Mouse (Mus musculus): ENCODE measurements at regions not wholly inside any gene's neighbourhood (a gene's known extent, or its start where the extent isn't known, plus 50 kb on each side); places are given as distances from the start of the nearest gene placed in this dataset.

- no peak overlapping the region for H3K9ac ChIP-seq (ENCODE audit: low read depth, low read length)
- 81% methylated on average over 6 of the region's 6 CpGs for WGBS
- no peak overlapping the region for H3K27ac ChIP-seq
- H3K4me1 ChIP-seq (ENCODE audit: control insufficient read depth, insufficient read depth, low read length), result no peaks in the 10 kb centered on the region
- H3K36me3 ChIP-seq (ENCODE audit: control insufficient read depth, insufficient read depth, low read length), result no peaks in the 10 kb centered on the region
- no peaks in the 10 kb centered on the region for H3K79me2 ChIP-seq (replicated peaks; ENCODE audit: control insufficient read depth, insufficient read depth, low read length)
- H3K27me3 ChIP-seq (ENCODE audit: control insufficient read depth, insufficient read depth, low read length), result no peaks in the 10 kb centered on the region
- H3K4me3 ChIP-seq, result no peak overlapping the region
- DNase-seq, result no peak
- no peak for TF ChIP-seq EP300 (IDR thresholded peaks at IDR 0.05; ENCODE audit: insufficient read depth, low read depth, low read length)
- no peak for TF ChIP-seq POLR2A (IDR thresholded peaks at IDR 0.05; ENCODE audit: insufficient read depth, low read depth, low read length)
- TF ChIP-seq CTCF (IDR thresholded peaks at IDR 0.05), result no peak
- intact Hi-C loops (cut with DNase I), result no loop called here
These were observed 142.0 kb upstream of the Dph6 start for GRCm38 (mm10) chr2:114796630-114797290.

DNA sequence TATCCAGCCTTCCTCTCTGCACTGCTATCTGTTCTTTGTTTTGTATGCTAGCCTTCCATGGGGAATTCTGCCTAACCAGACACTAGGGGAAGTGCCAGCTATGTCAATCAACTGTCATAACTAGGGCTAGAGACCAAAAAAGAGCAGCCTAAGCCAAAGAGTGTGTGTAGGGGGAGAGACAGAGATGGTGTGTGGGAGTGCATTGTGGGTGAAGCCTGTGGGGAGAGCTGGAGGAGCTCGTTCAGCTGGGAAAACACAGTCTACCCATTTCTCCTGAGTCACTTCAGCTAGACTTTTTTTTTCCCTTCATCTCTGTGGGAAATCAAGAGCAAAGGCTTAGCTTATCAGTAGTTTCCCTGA, 142.5 kb upstream of the Dph6 start:
- TF ChIP-seq EP300 (IDR thresholded peaks at IDR 0.05; ENCODE audit: insufficient read depth, low read depth, low read length) (no peak), POLR2A (IDR thresholded peaks at IDR 0.05; ENCODE audit: insufficient read depth, low read depth, low read length) (no peak), CTCF (IDR thresholded peaks at IDR 0.05) (no peak)
- Histone ChIP-seq H3K27ac (no peak overlapping the region), H3K79me2 (replicated peaks; ENCODE audit: control insufficient read depth, insufficient read depth, low read length) (no peaks in the 10 kb centered on the region), H3K36me3 (ENCODE audit: control insufficient read depth, insufficient read depth, low read length) (no peaks in the 10 kb centered on the region), H3K4me1 (ENCODE audit: control insufficient read depth, insufficient read depth, low read length) (no peaks in the 10 kb centered on the region), H3K4me3 (no peak overlapping the region), H3K9ac (ENCODE audit: low read depth, low read length) (no peak overlapping the region), H3K27me3 (ENCODE audit: control insufficient read depth, insufficient read depth, low read length) (no peaks in the 10 kb centered on the region)
- intact Hi-C loops (cut with DNase I), result no loop called here
- DNase-seq, result no peak
- WGBS, result 11% methylated on average over 1 of the region's 1 CpGs

DNA sequence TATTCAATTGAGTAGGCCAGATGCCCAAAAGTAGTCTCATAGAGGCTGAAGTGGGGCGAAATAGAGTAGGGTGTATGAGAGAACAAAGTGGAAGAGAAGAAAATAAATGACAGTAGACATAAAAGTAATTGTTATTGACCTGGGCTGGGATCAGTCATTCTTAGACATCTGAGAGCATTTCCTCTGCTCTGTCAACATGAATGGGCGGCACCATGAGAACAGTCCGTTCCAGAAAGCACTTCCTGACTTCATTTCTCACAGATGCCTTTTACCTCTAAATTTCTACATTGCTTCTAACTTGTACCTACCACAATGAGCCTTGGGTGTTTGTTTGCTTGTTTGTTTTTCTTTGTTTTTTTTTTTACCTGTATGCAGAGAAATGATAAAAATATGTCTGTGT, 148.5 kb upstream of the Dph6 start:
- Histone ChIP-seq H3K4me3 (no peak overlapping the region), H3K36me3 (ENCODE audit: control insufficient read depth, insufficient read depth, low read length) (no peaks in the 10 kb centered on the region), H3K27me3 (ENCODE audit: control insufficient read depth, insufficient read depth, low read length) (no peaks in the 10 kb centered on the region), H3K79me2 (replicated peaks; ENCODE audit: control insufficient read depth, insufficient read depth, low read length) (no peaks in the 10 kb centered on the region), H3K9ac (ENCODE audit: low read depth, low read length) (no peak overlapping the region), H3K27ac (no peak overlapping the region), H3K4me1 (ENCODE audit: control insufficient read depth, insufficient read depth, low read length) (peaks cover 1% of the 10 kb centered on the region; the same call in 1 of the 2 replicates)
- intact Hi-C loops (cut with DNase I), result no loop called here
- no peak for DNase-seq
- 61% methylated on average over 3 of the region's 3 CpGs for WGBS
- TF ChIP-seq CTCF (IDR thresholded peaks at IDR 0.05) (no peak), EP300 (IDR thresholded peaks at IDR 0.05; ENCODE audit: insufficient read depth, low read depth, low read length) (no peak), POLR2A (IDR thresholded peaks at IDR 0.05; ENCODE audit: insufficient read depth, low read depth, low read length) (no peak)

GRCm38 (mm10) chr2:114803928-114804327, 149.2 kb upstream of the Dph6 start:
- Histone ChIP-seq H3K79me2 (replicated peaks; ENCODE audit: control insufficient read depth, insufficient read depth, low read length) (no peaks in the 10 kb centered on the region), H3K4me3 (no peak overlapping the region), H3K27ac (no peak overlapping the region), H3K4me1 (ENCODE audit: control insufficient read depth, insufficient read depth, low read length) (peaks cover 1% of the 10 kb centered on the region; the same call in 1 of the 2 replicates), H3K9ac (ENCODE audit: low read depth, low read length) (no peak overlapping the region), H3K27me3 (ENCODE audit: control insufficient read depth, insufficient read depth, low read length) (no peaks in the 10 kb centered on the region), H3K36me3 (ENCODE audit: control insufficient read depth, insufficient read depth, low read length) (no peaks in the 10 kb centered on the region)
- 33% methylated on average over 3 of the region's 3 CpGs for WGBS
- intact Hi-C loops (cut with DNase I), result no loop called here
- TF ChIP-seq EP300 (IDR thresholded peaks at IDR 0.05; ENCODE audit: insufficient read depth, low read depth, low read length) (no peak), POLR2A (IDR thresholded peaks at IDR 0.05; ENCODE audit: insufficient read depth, low read depth, low read length) (no peak), CTCF (IDR thresholded peaks at IDR 0.05) (no peak)
- DNase-seq, result no peak

- no peaks in the 10 kb centered on the region for H3K27me3 ChIP-seq (ENCODE audit: control insufficient read depth, insufficient read depth, low read length)
- H3K4me1 ChIP-seq (ENCODE audit: control insufficient read depth, insufficient read depth, low read length), result peaks cover 1% of the 10 kb centered on the region; the same call in 1 of the 2 replicates
- TF ChIP-seq EP300 (IDR thresholded peaks at IDR 0.05; ENCODE audit: insufficient read depth, low read depth, low read length), result no peak
- TF ChIP-seq POLR2A (IDR thresholded peaks at IDR 0.05; ENCODE audit: insufficient read depth, low read depth, low read length), result no peak
- no peak for TF ChIP-seq CTCF (IDR thresholded peaks at IDR 0.05)
- DNase-seq, result no peak
- no peaks in the 10 kb centered on the region for H3K36me3 ChIP-seq (ENCODE audit: control insufficient read depth, insufficient read depth, low read length)
- H3K4me3 ChIP-seq, result no peak overlapping the region
- WGBS, result 85% methylated on average over 3 of the region's 3 CpGs
- no peak overlapping the region for H3K27ac ChIP-seq
- H3K79me2 ChIP-seq (replicated peaks; ENCODE audit: control insufficient read depth, insufficient read depth, low read length), result no peaks in the 10 kb centered on the region
- intact Hi-C loops (cut with DNase I), result no loop called here
- no peak overlapping the region for H3K9ac ChIP-seq (ENCODE audit: low read depth, low read length)
These were observed 150.8 kb upstream of the Dph6 start for GRCm38 (mm10) chr2:114805436-114806047.

GRCm38 (mm10) chr2:114808046-114808445, 153.3 kb upstream of the Dph6 start:
- H3K36me3 ChIP-seq (ENCODE audit: control insufficient read depth, insufficient read depth, low read length), result peaks cover 2% of the 10 kb centered on the region
- 48% methylated on average over 5 of the region's 5 CpGs for WGBS
- no peak overlapping the region for H3K4me3 ChIP-seq
- peaks cover 1% of the 10 kb centered on the region; the same call in 1 of the 2 replicates for H3K4me1 ChIP-seq (ENCODE audit: control insufficient read depth, insufficient read depth, low read length)
- H3K27me3 ChIP-seq (ENCODE audit: control insufficient read depth, insufficient read depth, low read length), result no peaks in the 10 kb centered on the region
- DNase-seq, result no peak
- no peaks in the 10 kb centered on the region for H3K79me2 ChIP-seq (replicated peaks; ENCODE audit: control insufficient read depth, insufficient read depth, low read length)
- no peak overlapping the region for H3K9ac ChIP-seq (ENCODE audit: low read depth, low read length)
- H3K27ac ChIP-seq, result no peak overlapping the region
- no peak for TF ChIP-seq EP300 (IDR thresholded peaks at IDR 0.05; ENCODE audit: insufficient read depth, low read depth, low read length)
- no peak for TF ChIP-seq POLR2A (IDR thresholded peaks at IDR 0.05; ENCODE audit: insufficient read depth, low read depth, low read length)
- TF ChIP-seq CTCF (IDR thresholded peaks at IDR 0.05), result no peak
- intact Hi-C loops (cut with DNase I), result no loop called here

Measured in heart, adult 2 months (tissue).